Mouse (Mus musculus): ENCODE data around the gene Lrfn2. TPM values are rescaled to one million over a fixed set of nuclear protein-coding genes. Genes with fewer than 3 reads are reported as not detected.

Lrfn2 gene
- 15.4 and 15.7 TPM in 2 replicates for polyA plus RNA-seq (2015; fragmentation: Nextera tagmentation; extraction: Ambion mirVana)

GRCm38 (mm10) chr17:48931621-48932405 lies at the start of gene Lrfn2:
TSS of gene Lrfn2 (plus strand) at chr17:48932379.

Small RNA genes within 50 kb of the gene (microRNA-seq; reads per million reads assigned to microRNA genes)
- gene Gm44304: not detected
